Mouse (Mus musculus) adrenal gland (tissue): ENCODE results near the gene Slc25a38.
"Not testable (repeated sequence)": the region's sequence is repeated elsewhere in the genome, so short reads cannot be mapped to it uniquely, and the experiment has no call there.

Source experiments
- intact Hi-C: fragments of 180-260 bp; cut with DNase I; formaldehyde crosslinking; loops from one replicate; pipeline ENCODE4 v1.15.1; 2025

The Slc25a38 gene

DNA sequence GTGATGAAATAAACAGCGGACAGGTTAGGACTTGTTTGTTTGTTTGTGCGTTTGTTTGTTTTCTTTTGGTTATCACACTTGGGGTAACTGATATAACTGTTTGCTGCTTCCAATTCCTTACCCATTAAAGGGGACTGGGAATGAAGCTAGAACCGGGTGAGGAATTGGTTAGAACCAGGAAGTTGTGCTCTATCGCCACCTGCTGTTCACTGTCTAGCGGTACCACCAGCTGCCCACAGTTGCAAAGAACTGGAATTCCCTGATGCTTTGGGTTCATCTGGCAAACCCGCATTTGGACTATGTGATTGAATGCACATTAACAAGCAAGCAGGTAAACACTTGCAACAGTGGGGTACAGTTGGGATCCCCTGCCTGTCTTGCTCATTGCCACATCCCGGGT, 11.5 kb upstream of the Slc25a38 start:
- intact Hi-C loops: loop anchor here (2.0 kb wide), 2 partner anchors 70 to 78 kb away; no protein-coding TSS in a partner anchor

DNA sequence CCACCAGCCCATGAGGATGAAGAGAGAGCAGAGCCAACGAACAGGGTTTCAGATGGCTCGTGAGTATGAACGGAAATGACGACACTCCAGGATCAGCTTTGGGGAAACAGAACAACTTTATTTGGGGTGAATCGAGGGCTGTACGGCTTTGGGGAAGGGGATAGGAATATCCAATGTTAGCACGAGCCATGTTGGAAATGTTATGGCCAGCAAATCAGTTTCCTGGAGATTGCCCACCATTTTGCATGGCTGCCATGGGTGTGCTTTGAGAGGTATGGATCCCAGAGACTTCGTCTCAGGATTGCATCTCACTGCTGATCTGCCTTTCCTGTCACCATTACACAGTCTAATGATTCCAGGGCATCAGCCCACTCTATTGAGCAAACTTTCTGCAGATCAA, 10.9 kb upstream of the Slc25a38 start:
- intact Hi-C loops: loop anchor here (2.0 kb wide), 2 partner anchors 71 to 79 kb away; no protein-coding TSS in a partner anchor

DNA sequence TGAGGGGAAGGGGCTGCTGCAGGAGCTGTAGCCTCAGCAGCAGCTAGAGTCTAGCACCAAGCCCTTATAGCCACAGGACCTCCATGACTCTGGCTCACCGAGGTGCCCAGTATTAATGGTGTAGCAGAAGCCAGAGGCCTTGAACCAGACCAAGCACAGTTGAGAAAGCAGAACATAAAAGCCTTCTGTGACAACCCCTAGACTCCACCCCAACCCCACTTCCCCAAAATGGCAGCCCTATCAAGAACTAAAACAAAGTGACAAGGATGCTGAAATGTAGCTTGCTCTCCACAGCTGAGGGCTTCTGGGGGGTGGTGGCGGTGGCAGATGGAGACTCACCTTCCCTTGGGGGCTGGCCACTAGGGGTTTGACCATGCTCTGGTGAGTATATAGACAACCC, 9.0 kb upstream of the Slc25a38 start:
- intact Hi-C loops: no loop called here

DNA sequence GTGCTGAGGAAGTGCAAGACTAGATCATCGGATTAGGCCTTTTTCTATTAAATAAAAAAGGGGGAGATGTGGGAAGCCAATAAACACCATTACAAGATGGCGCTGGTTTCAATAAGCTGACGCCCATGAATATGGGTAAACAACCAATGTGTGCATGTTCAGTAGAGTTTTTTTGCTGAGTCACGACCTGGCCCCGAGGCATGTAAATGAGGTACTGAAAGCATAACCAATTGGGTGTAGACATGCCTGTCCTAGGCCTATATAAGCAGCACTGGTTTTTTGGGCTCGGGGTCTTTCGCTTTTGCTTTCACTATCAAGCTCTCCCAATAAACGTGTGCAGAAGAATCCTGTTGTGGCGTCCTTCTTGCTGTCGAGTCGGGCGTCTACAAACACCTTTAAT, 1.2 kb upstream of the Slc25a38 start:
- intact Hi-C loops: not testable (repeated sequence)

DNA sequence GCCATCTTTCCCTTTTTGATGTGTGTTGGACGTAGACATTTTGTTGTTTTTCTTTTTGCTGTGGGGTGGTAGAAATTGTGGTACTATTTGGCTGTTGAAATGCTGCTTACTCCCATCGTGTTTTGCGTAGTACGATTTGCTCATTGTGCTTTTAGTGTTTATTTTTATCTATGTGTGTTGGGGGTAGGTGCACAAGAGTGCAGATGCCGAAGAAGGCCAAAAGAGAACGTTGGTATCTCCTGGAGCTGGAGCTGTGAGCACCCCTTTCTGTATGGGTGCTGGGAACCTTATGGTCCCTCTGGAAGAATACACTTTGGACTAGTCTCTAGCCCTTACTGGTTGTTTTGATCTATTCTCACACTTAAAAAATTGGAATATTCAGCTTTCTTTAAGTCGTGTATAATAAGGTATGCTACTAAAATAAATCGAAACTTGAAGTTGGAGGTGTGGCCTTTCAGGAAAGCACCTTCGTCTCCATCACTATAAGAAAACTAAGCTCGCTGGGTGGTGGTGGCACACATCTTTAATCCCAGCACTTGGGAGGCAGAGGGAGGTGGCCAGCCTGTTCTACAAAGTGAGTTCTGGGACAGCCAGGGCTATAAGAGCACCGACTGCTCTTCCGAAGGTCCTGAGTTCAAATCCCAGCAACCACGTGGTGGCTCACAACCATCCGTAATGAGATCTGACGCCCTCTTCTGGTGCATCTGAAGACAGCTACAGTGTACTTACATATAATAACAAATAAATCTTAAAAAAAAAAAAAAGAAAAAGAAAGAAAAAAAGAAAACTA, 1.2 kb downstream of the Slc25a38 start:
- intact Hi-C loops: no loop called here

DNA sequence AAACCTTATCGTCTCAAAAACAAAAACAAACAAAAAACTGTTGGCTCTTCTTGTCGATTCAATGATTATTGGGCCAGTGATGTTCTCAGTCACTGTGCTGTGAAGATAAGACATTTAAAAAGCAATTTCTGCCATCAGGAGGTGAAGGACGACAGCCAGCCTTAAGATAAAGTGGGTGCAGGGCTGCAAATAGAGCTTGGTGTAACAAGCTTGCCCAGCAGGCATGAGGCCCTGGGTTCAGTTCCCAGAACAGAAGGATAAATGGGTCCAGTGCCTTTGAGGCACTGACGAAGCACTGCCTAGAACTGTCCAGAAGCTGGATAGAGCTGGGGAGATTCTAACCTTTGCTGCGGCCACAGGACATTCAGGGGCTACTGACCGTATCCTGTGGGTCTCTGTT, 2.3 kb downstream of the Slc25a38 start:
- intact Hi-C loops: no loop called here

DNA sequence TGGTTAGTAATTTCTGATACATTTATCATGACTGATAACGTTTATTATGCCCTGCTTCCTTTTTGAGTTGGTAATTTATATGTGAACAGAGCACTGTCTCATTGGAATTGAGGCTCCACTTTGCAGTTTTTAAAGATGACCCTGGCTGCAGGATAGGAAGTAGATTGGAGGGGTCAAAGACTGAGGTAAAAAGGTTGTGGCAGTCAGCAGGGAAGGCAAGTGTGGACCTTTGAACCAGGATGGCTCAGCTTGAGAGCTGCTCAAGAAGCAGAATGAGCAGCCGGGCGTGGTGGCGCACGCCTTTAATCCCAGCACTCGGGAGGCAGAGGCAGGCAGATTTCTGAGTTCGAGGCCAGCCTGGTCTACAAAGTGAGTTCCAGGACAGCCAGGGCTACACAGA, 3.3 kb downstream of the Slc25a38 start:
- intact Hi-C loops: no loop called here

DNA sequence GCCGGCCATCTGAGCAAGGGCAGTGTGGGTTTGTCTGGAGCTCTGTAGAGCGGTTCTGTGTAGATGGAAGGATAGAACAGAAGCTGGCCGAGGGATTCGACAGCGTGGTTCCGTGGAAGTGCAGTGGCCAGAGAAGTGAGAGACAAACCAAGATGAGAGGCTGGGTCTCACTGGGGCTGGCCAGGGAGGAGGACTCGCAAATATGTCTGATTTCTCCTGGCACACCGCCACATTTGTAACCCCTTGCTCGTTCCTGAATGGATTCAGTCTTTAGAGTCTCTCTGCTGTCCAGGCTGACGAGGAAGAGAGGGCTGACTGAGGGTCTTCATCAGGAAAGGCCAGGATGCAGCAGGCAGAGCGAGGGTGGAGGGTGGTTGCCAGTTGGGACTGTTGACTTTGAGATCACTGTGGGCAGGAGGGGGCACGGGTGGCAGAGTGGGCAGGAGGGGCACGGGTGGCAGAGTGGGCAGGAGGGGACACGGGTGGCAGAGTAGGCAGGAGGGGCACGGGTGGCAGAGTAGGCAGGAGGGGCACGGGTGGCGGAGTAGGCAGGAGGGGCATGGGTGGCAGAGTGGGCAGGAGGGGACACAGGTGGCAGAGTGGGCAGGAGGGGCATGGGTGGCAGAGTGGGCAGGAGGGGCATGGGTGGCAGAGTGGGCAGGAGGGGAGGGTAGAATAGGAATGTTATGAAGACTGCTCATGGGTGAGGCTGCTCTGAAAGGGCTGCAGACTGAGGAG, 4.0 kb downstream of the Slc25a38 start:
- intact Hi-C loops: no loop called here

DNA sequence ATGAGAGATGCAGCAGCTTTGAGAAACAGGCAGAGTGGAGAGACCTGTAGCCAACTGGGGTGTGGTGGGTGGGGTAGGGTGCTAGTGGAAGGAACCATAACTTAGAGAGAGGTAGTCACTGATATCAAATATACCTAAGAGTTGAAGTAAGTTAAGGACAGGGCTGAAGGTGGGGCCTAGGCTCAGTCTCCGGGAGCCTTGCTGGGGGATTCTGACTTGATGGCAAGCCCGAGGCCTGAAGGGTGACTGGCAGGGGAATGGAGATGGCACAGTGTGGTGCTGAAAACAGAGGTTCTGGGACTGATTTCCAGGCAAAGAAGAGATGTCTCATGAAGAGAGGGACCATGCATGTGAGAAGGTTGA, 4.6 kb downstream of the Slc25a38 start:
- intact Hi-C loops: no loop called here

DNA sequence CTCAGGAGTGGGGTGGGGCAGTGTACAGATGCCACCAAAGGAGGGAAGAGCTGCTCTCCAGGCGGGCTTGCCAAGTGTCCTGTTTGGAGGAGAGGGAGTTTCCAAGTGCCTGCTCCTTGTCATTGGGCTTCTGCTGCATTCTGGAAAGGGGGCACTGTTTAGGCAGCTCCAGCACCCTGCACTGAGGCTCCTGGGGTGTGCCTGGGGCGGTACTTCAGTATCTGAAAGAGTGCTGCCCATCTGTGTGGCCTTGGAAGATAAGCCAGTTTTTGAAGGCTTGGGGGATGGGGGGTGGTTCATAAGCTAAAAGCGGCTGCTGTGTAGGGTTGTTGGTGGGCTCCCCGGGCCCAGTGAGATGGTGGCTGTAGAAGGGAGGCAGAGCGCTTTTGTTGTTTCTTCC, 5.4 kb downstream of the Slc25a38 start:
- intact Hi-C loops: no loop called here

DNA sequence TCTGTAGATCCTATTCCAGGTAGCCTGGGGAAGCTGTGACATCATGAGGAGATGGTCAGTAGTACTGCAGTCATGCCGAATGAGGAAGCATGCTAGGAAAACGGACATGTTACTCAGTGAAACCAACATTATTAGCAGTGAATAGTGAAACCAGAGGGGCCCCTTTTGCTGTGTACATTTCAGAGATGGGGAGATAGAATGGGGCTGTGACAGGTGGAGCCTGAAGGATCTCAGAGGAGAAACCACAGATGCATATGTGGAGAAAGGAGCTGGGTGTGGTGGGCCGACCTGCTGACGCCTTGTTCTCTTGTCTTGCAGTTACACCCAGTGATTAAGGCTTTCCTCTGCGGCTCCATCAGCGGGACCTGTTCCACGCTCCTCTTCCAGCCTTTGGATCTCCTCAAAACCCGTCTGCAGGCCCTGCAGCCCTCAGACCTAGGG, 6.0 kb downstream of the Slc25a38 start:
- intact Hi-C loops: no loop called here

DNA sequence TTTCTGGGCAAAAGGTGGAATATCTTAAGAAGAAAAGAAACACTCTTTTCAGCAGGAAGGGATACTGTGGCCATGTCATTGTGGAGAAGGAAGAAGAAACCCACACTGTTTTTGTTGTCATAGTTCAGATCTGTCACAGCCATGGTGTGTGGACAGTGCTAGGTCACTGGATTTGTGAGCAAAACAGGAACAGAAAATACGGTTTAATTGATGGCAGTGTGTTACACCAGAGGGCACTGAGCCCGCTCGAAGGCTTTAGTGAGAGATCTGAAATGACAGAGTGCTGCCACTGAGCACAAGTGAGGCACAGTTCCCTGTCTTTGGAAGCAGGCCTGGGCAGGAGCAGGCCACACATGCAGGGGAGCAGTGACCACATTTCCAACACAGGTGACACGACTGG, 8.0 kb downstream of the Slc25a38 start:
- intact Hi-C loops: no loop called here

DNA sequence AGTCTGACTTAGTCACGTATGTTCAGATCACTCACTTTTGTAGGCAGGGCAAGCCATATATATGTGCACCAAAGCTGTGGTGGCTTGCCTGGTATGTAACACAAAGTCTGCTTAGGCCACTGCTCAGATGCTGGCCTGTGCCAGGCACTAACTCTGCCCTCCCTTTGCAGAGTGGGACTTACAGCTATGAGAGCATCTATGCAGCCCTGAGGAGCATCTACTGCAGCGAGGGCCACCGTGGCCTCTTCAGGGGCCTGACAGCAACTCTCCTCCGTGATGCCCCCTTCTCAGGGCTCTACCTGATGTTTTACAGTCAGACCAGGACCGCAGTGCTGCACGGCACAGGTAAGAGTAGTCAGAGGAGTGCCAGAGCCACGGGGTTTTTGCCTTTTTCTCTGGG, 10.3 kb downstream of the Slc25a38 start:
- intact Hi-C loops: no loop called here

DNA sequence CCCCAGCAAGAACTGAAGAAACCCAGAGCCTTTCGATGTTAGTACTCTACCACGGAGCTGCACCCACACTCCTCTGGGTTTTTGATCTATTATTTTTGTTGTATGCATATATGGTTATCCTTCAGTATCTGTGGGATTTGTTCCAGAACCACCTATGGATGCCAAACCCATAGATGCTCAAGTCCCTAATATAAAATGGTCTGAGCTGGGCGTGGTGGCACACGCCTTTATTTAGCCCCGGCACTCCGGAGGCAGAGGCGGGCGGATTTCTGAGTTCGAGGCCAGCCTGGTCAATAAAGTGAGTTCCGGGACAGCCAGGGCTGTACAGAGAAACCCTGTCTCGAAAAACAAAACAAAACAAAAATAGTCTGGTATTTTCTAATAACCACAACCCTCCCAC, 16.7 kb downstream of the Slc25a38 start:
- intact Hi-C loops: no loop called here

DNA sequence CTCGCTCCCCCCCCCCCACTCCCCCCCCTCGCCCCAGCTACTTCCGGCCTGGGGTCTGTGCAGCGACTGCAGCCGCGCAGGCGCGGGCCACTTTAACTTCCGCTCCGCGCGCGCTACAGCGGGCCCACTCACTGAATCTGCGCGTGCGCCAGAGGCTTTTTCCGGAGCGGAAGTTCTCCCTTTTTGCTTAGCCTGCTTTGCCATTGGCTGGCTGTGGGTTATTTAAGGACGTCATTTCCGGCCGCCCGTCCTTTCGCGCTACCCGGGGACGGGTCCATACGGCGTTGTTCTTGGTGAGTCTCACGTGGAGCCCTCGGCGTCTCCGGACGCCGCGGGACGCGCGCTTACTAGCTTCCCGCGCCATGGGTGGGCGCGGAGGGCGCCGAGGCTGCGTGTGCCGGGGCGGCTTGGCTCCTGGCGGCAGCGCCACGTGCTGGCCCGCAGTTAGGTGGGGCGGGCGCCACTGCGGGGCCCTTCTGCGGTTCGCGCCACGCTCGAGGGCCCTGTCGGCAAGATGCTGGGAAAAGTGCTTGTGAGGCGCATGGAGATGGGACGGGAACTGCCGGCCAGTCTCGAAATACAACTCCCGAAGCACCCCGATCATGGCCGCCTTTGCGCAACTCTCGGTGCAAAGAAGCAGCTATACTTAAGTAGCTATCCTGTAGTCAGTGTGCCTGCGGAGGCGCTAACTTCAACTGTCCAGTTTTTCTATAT, 17.5 kb downstream of the Slc25a38 start, which contains the start of gene Rpsa:
Rpsa (plus strand) TSS at position 152 of the 714 bp plus-strand sequence.
- intact Hi-C loops: no loop called here

DNA sequence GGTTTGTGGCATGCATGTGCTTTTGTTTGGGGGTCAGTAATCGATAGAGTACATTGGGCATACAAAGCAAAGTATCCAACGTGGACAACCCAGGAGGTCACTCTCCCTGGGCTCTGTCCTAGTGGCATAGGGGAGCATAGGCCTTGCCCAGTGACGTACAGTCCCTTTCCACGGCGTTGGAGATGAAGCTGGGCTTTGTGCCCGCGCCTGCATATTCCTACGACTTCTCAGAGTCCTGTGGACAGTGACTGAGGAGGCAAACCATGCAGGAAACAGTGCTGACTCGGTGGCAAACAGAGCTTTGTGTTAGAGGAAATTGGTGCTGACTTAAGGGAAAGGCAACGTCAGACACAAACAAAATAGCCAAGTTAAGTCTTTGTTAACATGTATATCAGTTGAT, 19.1 kb downstream of the Slc25a38 start:
- intact Hi-C loops: no loop called here

DNA sequence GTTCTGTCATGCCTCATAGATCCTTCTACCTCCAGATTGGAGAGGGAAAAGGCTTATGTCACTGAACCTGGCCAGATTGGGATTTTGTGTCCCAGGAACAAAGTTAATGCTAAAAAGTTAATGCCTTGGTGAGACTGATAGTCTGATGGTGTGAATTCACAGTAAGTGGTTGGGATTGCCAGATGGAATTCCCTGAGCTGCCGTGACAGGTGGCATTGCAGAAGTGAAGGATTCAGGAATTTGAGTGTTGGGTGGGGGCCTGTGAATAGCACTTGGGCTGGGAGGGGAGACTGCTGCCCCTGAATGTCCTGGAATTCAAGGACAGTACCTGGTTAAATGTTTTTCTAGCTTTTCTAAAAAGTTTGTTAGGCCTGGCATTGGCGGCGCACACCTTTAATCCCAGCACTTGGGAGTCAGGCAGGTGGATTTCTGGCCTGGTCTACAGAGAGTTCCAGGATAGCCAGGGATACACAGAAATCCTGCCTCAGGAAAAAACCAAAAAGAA, 21.7 kb downstream of the Slc25a38 start:
- intact Hi-C loops: no loop called here

DNA sequence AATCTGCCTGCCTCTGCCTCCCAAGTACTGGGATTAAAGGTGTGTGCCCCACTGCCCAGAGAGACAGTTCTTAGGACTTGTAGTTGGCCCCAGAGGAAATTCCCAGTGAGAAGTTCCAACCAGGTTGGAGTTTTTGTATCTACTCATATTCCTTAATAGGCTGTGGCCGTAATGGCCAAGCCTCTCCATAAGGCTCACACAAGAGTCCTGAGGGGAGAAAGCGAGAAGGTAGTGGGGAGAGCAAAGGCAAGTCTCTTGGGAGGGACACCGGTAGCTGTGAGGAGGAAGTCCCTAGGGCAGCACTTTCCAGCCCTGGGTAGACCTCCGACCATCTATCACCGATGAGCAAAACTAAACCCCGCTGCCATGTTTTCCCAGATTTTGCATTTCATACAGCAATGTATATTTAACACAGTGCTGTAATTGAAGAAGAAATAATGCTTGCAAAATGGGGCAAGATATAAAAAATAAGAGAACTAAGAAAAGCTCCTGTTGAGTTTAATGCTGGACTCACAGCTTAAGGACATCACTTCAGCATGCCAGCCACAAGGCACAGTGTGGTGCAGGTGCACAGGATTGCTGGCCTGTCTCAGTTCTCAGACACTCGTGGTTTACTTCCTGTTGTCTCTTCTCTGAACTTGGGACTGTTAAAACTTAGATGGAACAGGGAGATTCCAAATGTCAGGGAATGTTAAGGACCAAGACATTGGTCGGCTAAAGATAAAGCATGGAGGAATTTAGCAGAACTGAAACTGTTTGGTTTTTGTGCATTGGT, 23.0 kb downstream of the Slc25a38 start:
- intact Hi-C loops: no loop called here

DNA sequence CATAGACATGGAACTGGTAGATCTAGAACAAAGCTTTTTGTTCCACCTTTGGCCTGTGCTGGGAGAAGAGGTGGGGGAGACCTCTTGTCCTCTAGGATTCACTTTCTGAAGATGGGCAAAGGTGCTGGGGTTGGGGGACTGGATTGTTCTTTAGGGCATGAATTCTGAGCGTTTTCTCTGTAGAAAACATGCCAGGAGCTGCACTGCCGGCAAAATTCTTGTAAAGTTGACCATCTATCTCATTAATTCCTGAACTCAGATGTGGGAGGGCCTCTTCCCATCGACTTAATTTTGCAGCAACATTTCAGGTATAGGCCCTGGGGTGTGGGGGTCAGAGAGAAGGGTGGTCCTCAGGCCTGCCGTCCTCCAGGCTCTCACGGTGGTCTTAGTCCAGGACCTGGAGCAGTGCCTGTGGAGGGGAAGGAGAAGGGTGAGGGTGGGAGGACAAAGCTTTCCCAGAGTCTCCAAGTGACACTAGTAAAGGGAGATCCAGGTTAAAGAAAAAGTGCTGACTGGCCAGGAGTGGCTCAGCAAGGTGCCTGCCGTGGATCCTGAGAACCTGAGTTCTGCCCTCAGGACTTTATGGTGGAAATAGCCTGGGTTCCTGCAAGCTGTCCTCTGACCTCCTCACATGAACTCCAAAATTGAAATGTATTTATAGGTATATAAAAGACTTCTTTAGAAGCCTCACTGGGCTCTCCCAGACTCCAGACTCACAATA, 23.7 kb downstream of the Slc25a38 start:
- intact Hi-C loops: no loop called here

DNA sequence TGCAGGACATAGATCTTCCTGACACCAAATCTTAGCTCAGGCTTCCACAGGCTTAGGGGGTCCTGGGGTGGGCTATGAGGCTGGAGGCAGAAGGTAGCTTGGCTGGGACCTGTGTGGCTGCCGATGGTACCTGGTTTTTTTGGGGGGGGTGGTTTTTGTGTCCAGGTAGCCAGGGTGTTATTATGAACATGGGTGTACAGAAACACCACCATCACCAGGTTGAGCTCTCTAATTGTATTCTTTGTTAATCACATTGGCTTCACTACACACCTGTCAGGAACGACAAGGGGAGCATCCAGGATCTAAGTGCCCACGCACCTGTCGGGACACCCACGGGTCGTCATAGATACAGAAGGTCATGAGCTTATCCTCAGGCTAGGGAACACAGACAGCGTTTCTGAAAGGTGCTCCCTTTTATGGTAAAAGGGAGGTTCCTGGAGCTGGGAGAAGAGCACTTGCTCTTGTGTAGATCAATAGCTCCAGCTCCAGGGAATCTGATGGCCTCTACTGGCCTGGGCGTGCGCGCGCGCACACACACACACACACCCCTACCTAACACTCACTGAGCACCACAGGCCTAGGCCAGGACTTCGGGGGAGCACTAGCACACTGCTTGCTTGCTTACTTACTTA, 24.5 kb downstream of the Slc25a38 start:
- intact Hi-C loops: no loop called here
